Mouse (Mus musculus) MEL (cell line): Measurements from ENCODE around the gene Adgrb3.

Source experiments
- CHD2 ChIP-seq: IDR thresholded peaks from 2 replicates; pipeline ENCODE4 v1.6.1; 2011; ENCODE audit warnings: low read length, improper control_type of control experiment
- CTCF ChIP-seq, 3 experiments: IDR thresholded peaks in 2 of 3; conservative IDR thresholded peaks in 1 of 3; 2 replicates each; pipeline ENCODE4 v1.5.1; 2011 to 2012; ENCODE audit warnings: low read length in 3 of 3, low read depth in 2 of 3, mild to moderate bottlenecking in 2 of 3, improper control_type of control experiment in 1 of 3, inconsistent platforms in 1 of 3, mixed read lengths in 1 of 3, moderate library complexity in 1 of 3; ENCODE audit not compliant: control insufficient read depth in 1 of 3, insufficient read depth in 1 of 3, poor library complexity in 1 of 3, severe bottlenecking in 1 of 3
- E2F4 ChIP-seq: IDR thresholded peaks from 2 replicates; pipeline ENCODE4 v1.6.1; 2011; ENCODE audit warnings: low read depth, low read length, improper control_type of control experiment, borderline replicate concordance
- EP300 ChIP-seq, 2 experiments: IDR thresholded peaks; 2 replicates each; pipeline ENCODE4 v1.6.1; 2011; ENCODE audit warnings: improper control_type of control experiment in 2 of 2, low read length in 2 of 2, low read depth in 1 of 2, mild to moderate bottlenecking in 1 of 2
- GABPA ChIP-seq: IDR thresholded peaks from 2 replicates; pipeline ENCODE4 v1.6.1; 2012; ENCODE audit warnings: low read depth, mild to moderate bottlenecking, inconsistent platforms, low read length, improper control_type of control experiment, moderate library complexity
- JUND ChIP-seq: IDR thresholded peaks from 2 replicates; pipeline ENCODE4 v1.6.1; 2011; ENCODE audit warnings: low read depth, mild to moderate bottlenecking, improper control_type of control experiment, low read length
- MAFK ChIP-seq: IDR thresholded peaks from 2 replicates; pipeline ENCODE4 v1.6.1; 2011; ENCODE audit warnings: low read depth, mild to moderate bottlenecking, low read length, improper control_type of control experiment, borderline replicate concordance
- MEF2A ChIP-seq: IDR thresholded peaks from 2 replicates; pipeline ENCODE4 v1.6.1; 2014; ENCODE audit warnings: low read depth, mild to moderate bottlenecking, inconsistent platforms, low read length, improper control_type of control experiment; ENCODE audit not compliant: poor library complexity, insufficient replicate concordance, severe bottlenecking; ENCODE audit errors: extremely low read depth
- POLR2A ChIP-seq, 2 experiments: IDR thresholded peaks; 2 replicates each; pipeline ENCODE4 v1.6.1; 2011 to 2012; ENCODE audit warnings: low read length in 2 of 2, mild to moderate bottlenecking in 2 of 2, control low read depth in 1 of 2, improper control_type of control experiment in 1 of 2, low read depth in 1 of 2, moderate library complexity in 1 of 2; ENCODE audit not compliant: control insufficient read depth in 1 of 2, insufficient read depth in 1 of 2, poor library complexity in 1 of 2
- RAD21 ChIP-seq: IDR thresholded peaks from 2 replicates; pipeline ENCODE4 v1.6.1; 2011; ENCODE audit warnings: mild to moderate bottlenecking, low read depth, low read length, improper control_type of control experiment
- USF2 ChIP-seq, 2 experiments: IDR thresholded peaks; 2 replicates each; pipeline ENCODE4 v1.6.1; 2011 to 2012; ENCODE audit warnings: improper control_type of control experiment in 2 of 2, low read length in 2 of 2, borderline replicate concordance in 1 of 2, inconsistent platforms in 1 of 2, low read depth in 1 of 2, mild to moderate bottlenecking in 1 of 2; ENCODE audit not compliant: insufficient read depth in 1 of 2

DNA sequence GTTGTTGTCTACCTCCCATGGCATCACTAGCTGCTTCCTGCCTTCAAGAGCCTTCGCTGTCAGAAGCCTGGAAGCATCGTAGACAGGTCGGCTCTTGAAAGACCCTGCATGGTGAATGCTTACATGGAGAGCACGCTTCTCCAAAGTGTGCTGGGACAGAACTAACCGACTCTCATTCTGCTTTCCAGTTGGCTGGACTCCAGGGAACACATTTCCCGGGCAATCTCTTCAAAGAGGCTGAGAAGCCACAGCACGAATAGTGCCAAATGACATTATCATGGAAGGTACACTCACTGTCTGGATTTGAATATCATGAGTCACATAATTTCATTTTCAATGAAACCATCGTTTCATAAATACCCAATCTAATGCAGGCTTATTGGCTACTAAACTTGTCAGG lies 548.0 kb downstream of the Adgrb3 start:
- TF ChIP-seq EP300 (IDR thresholded peaks at IDR 0.05; ENCODE audit: low read depth in 1 of 2, low read length in 2 of 2) (no peak), USF2 (IDR thresholded peaks at IDR 0.05; ENCODE audit: borderline replicate concordance in 1 of 2, insufficient read depth in 1 of 2, low read depth in 1 of 2, low read length in 2 of 2) (no peak), CTCF (IDR thresholded peaks at IDR 0.05 in 2 of 3, conservative IDR thresholded peaks at IDR 0.05 in 1 of 3; ENCODE audit: control insufficient read depth in 1 of 3, insufficient read depth in 1 of 3, low read depth in 2 of 3, low read length in 3 of 3, poor library complexity in 1 of 3, severe bottlenecking in 1 of 3) (no peak), RAD21 (no peak), E2F4 (no peak), POLR2A (IDR thresholded peaks at IDR 0.05; ENCODE audit: control insufficient read depth in 1 of 2, insufficient read depth in 1 of 2, low read depth in 1 of 2, low read length in 2 of 2, poor library complexity in 1 of 2) (no peak), JUND (no peak), CHD2 (no peak), MAFK (no peak), GABPA (no peak), MEF2A (no peak)
